Mouse (Mus musculus) ES-E14 (cell line): ENCODE measurements around the gene Ube2d3.

Experiments
- CHD2 ChIP-seq: IDR thresholded peaks from 2 replicates; pipeline ENCODE4 v1.6.1; 2014; ENCODE audit warnings: mild to moderate bottlenecking, low read depth, low read length, inconsistent platforms
- MAFK ChIP-seq: IDR thresholded peaks from 2 replicates; pipeline ENCODE4 v1.6.1; 2014; ENCODE audit warnings: mild to moderate bottlenecking, low read depth, low read length, inconsistent platforms; ENCODE audit not compliant: insufficient read depth

DNA sequence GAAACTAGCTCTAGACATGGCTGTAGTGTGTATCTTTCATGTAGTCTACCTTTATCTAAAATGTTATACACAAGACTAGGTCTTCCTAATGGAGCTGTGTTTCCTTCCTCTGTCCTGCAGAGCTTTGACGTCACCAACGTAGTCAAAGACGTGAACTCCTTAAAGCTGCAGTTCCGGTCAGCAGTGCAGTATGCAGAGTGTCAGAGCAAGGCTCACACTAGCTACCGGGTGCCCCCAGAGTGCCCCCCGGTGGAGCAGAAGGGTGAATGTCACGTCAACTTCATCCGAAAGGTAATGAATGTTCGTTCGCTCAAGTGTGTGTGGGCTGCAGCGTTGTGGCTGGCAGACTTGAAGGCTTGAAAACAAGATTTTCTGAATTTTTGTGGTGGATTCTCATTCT is 73.7 kb downstream of the Ube2d3 start:
- no peak for TF ChIP-seq MAFK
- TF ChIP-seq CHD2, result no peak
